Mouse (Mus musculus) embryonic facial prominence, embryonic 14.5 days (tissue): Measurements from ENCODE around the gene Abhd2. TPM values are rescaled to one million over a fixed set of nuclear protein-coding genes. Genes with fewer than 3 reads are reported as not detected.

Experiments
- ATAC-seq: fragments of 200-750 bp; cut with Nextera tagmentation; 2 replicates; pipeline ENCODE4 v1.8.0; 2017; ENCODE audit warnings: low read depth, moderate number of reproducible peaks, moderate TSS enrichment
- DNase-seq: peaks from one replicate; pipeline ENCODE4 v3.0.0-alpha.2; 2015; ENCODE audit warnings: low spot score
- H3K27ac ChIP-seq: fragments of 300-500 bp; sonication (generic); replicated peaks from 2 replicates; pipeline ENCODE4 v1.5.1; 2014; ENCODE audit warnings: low read depth, mild to moderate bottlenecking, low read length, moderate library complexity
- H3K27me3 ChIP-seq: fragments of 300-500 bp; sonication (generic); replicated peaks from 2 replicates; pipeline ENCODE4 v1.6.1; 2014; ENCODE audit warnings: low read length; ENCODE audit not compliant: control insufficient read depth, insufficient read depth
- H3K36me3 ChIP-seq: fragments of 300-500 bp; sonication (generic); 2 replicates; pipeline ENCODE4 v1.6.1; 2014; ENCODE audit warnings: low read length, mixed read lengths; ENCODE audit not compliant: control insufficient read depth, insufficient read depth
- H3K4me1 ChIP-seq: fragments of 300-500 bp; sonication (generic); 2 replicates; pipeline ENCODE4 v1.6.1; 2014; ENCODE audit warnings: antibody characterized with exemption, low read length; ENCODE audit not compliant: control insufficient read depth, insufficient read depth
- H3K4me2 ChIP-seq: fragments of 300-500 bp; sonication (generic); 2 replicates; pipeline ENCODE4 v1.6.1; 2014; ENCODE audit warnings: low read depth, mild to moderate bottlenecking, low read length, moderate library complexity, mixed read lengths
- H3K4me3 ChIP-seq: fragments of 300-500 bp; sonication (generic); 2 replicates; pipeline ENCODE4 v1.5.1; 2014; ENCODE audit warnings: low read depth, mild to moderate bottlenecking, low read length
- H3K9ac ChIP-seq: fragments of 300-500 bp; sonication (generic); 2 replicates; pipeline ENCODE4 v1.6.1; 2014; ENCODE audit warnings: low read depth, mild to moderate bottlenecking, low read length, moderate library complexity, mixed read lengths
- H3K9me3 ChIP-seq: fragments of 300-500 bp; sonication (generic); 2 replicates; pipeline ENCODE4 v1.6.1; 2016; ENCODE audit warnings: low read length; ENCODE audit not compliant: control insufficient read depth
- WGBS: fragments of 180-500 bp; shearing (Covaris S2); extraction: QIAGEN DNeasy Blood & Tissue Kit; methylation state at CpG from one replicate; pipeline ENCODE4 v1.1.7; 2014; 5-methylcytosine and 5-hydroxymethylcytosine counted together
- polyA plus RNA-seq: library from polyadenylated mRNA; unstranded; fragments of >200 nt; fragmentation: Nextera tagmentation; extraction: Ambion mirVana; gene quantifications from 2 replicates; pipeline ENCODE4 v1.2.1, GENCODE M21; 2014

Abhd2 gene
- polyA plus RNA-seq, 1 experiment from 2014 or later = 14.5 TPM

GRCm38 (mm10) chr7:79376516-79377275 lies 103.7 kb downstream of the Abhd2 start:
- Histone ChIP-seq H3K27me3 (no peaks in the 10 kb centered on the region), H3K36me3 (no peaks in the 10 kb centered on the region), H3K4me3 (no peak overlapping the region), H3K27ac (no peak overlapping the region), H3K9ac (no peak overlapping the region), H3K9me3 (no peaks in the 10 kb centered on the region), H3K4me1 (no peaks in the 10 kb centered on the region; the same call in 1 of the 2 replicates), H3K4me2 (no peak overlapping the region)
- no peak for DNase-seq
- WGBS = 85% methylated on average over 10 of the region's 10 CpGs
- no peak for ATAC-seq

GRCm38 (mm10) chr7:79386422-79387133 lies 113.6 kb downstream of the Abhd2 start, which contains the start of gene Rlbp1:
Gene Rlbp1, minus strand, starts transcription at chr7:79387048.
- H3K4me1 ChIP-seq = no peaks in the 10 kb centered on the region
- no peaks in the 10 kb centered on the region for H3K27me3 ChIP-seq
- no peaks in the 10 kb centered on the region for H3K9me3 ChIP-seq
- no peak within 1 kb of the TSS; the same call in 1 of the 2 replicates for H3K27ac ChIP-seq
- H3K36me3 ChIP-seq = no peaks in the 10 kb centered on the region
- ATAC-seq (peak; percentile 68), DNase-seq (peak; percentile 43)
- H3K4me2 ChIP-seq = no peak within 1 kb of the TSS
- peak within 1 kb of the TSS; percentile 15; the same call in 1 of the 2 replicates for H3K9ac ChIP-seq
- no peak within 1 kb of the TSS for H3K4me3 ChIP-seq
- 56% methylated on average over 16 of the region's 16 CpGs for WGBS

GRCm38 (mm10) chr7:79387140-79387539 lies 114.1 kb downstream of the Abhd2 start:
- Histone ChIP-seq H3K36me3 (no peaks in the 10 kb centered on the region), H3K4me1 (no peaks in the 10 kb centered on the region), H3K4me3 (no peak overlapping the region), H3K27me3 (no peaks in the 10 kb centered on the region), H3K9me3 (no peaks in the 10 kb centered on the region), H3K27ac (no peak overlapping the region; the same call in 1 of the 2 replicates), H3K4me2 (no peak overlapping the region), H3K9ac (peak overlapping the region; percentile 15; the same call in 1 of the 2 replicates)
- ATAC-seq (no peak), DNase-seq (no peak)
- 69% methylated on average over 8 of the region's 8 CpGs for WGBS

GRCm38 (mm10) chr7:79387991-79388390 lies 115.0 kb downstream of the Abhd2 start:
- no peaks in the 10 kb centered on the region for H3K27me3 ChIP-seq
- H3K4me1 ChIP-seq = peaks cover 3% of the 10 kb centered on the region; the same call in 1 of the 2 replicates
- no peak overlapping the region for H3K9ac ChIP-seq
- 36% methylated on average over 7 of the region's 7 CpGs for WGBS
- H3K4me2 ChIP-seq = no peak overlapping the region
- H3K36me3 ChIP-seq = no peaks in the 10 kb centered on the region
- ATAC-seq = no peak
- DNase-seq = no peak
- no peaks in the 10 kb centered on the region for H3K9me3 ChIP-seq
- H3K4me3 ChIP-seq = no peak overlapping the region
- H3K27ac ChIP-seq = no peak overlapping the region

GRCm38 (mm10) chr7:79388671-79389206 lies 115.7 kb downstream of the Abhd2 start:
- no peaks in the 10 kb centered on the region for H3K27me3 ChIP-seq
- WGBS = 50% methylated on average over 7 of the region's 7 CpGs
- H3K27ac ChIP-seq = no peak overlapping the region
- H3K9ac ChIP-seq = no peak overlapping the region
- no peaks in the 10 kb centered on the region for H3K9me3 ChIP-seq
- ATAC-seq = no peak; the same call in 1 of the 2 replicates
- H3K4me3 ChIP-seq = no peak overlapping the region
- DNase-seq = peak; percentile 45
- H3K36me3 ChIP-seq = no peaks in the 10 kb centered on the region
- no peak overlapping the region for H3K4me2 ChIP-seq
- H3K4me1 ChIP-seq = peaks cover 4% of the 10 kb centered on the region; the same call in 1 of the 2 replicates

- no peak for ATAC-seq
- no peak overlapping the region for H3K4me2 ChIP-seq
- no peaks in the 10 kb centered on the region for H3K36me3 ChIP-seq
- H3K9me3 ChIP-seq = no peaks in the 10 kb centered on the region
- H3K9ac ChIP-seq = no peak overlapping the region
- H3K27ac ChIP-seq = no peak overlapping the region
- no peak overlapping the region for H3K4me3 ChIP-seq
- no peaks in the 10 kb centered on the region for H3K27me3 ChIP-seq
- 66% methylated on average over 5 of the region's 5 CpGs for WGBS
- no peak for DNase-seq
- peaks cover 4% of the 10 kb centered on the region; the same call in 1 of the 2 replicates for H3K4me1 ChIP-seq
These were observed 117.2 kb downstream of the Abhd2 start for GRCm38 (mm10) chr7:79390141-79390708.

GRCm38 (mm10) chr7:79391471-79391870 lies 118.5 kb downstream of the Abhd2 start:
- no peaks in the 10 kb centered on the region for H3K9me3 ChIP-seq
- peak overlapping the region; percentile 87 for H3K27ac ChIP-seq
- peak; percentile 72 for DNase-seq
- H3K4me2 ChIP-seq = peak overlapping the region; percentile 90
- H3K36me3 ChIP-seq = no peaks in the 10 kb centered on the region
- H3K4me3 ChIP-seq = peak overlapping the region; percentile 53
- ATAC-seq = 0 out of 2 replicates have a peak, but pooled peaks have one; percentile 2
- WGBS = 2% methylated on average over 3 of the region's 3 CpGs
- peak overlapping the region; percentile 69 for H3K9ac ChIP-seq
- H3K27me3 ChIP-seq = no peaks in the 10 kb centered on the region
- H3K4me1 ChIP-seq = peaks cover 4% of the 10 kb centered on the region; the same call in 1 of the 2 replicates
